Mouse (Mus musculus) heart, postnatal 10 days (tissue): ENCODE measurements around the gene Vps25. TPM values are rescaled to one million over a fixed set of nuclear protein-coding genes. Genes with fewer than 3 reads are reported as not detected.
A peak's percentile ranks its signal among the peaks of the same experiment; 100 is the strongest.

Source experiments
- DNase-seq, 2 experiments: peaks; one replicate each; pipeline ENCODE4 v3.0.0; 2021
- intact Hi-C: fragments of 180-260 bp; cut with DNase I; formaldehyde crosslinking; loops from one replicate; pipeline ENCODE4 v1.15.1; 2025
- total RNA-seq, 2 experiments: library from RNA; stranded (reverse); gene quantifications; 2 replicates each; pipeline ENCODE4 v1.2.3; 2021

Gene Vps25
- total RNA-seq, 2 experiments from 2014 or later = 97.5 to 111 TPM

GRCm38 (mm10) chr11:101269577-101270116 is 16.1 kb downstream of the Vps25 start:
- intact Hi-C loops = no loop called here
- no peak for DNase-seq

GRCm38 (mm10) chr11:101272446-101272845 is 18.9 kb downstream of the Vps25 start:
- intact Hi-C loops = no loop called here
- no peak for DNase-seq

- no peak for DNase-seq
- intact Hi-C loops = no loop called here
Measured at GRCm38 (mm10) chr11:101275309-101275708, 21.8 kb downstream of the Vps25 start.

- intact Hi-C loops = no loop called here
- no peak for DNase-seq
Measured at GRCm38 (mm10) chr11:101276319-101277070, 23.0 kb downstream of the Vps25 start.

- no peak for DNase-seq
- intact Hi-C loops = loop anchor here (2.0 kb wide), 1 partner anchor 25 kb away; the partner anchor contains the start of gene Vps25
Measured at GRCm38 (mm10) chr11:101277381-101278222, 24.1 kb downstream of the Vps25 start.

GRCm38 (mm10) chr11:101278223-101279192 is 25.0 kb downstream of the Vps25 start, which contains the start of the genes Cntd1 and Coa3:
Cntd1 (plus strand) TSS chr11:101279012.
Coa3 (minus strand) TSS chr11:101279114.
- peak; percentile 90 to 92 for DNase-seq
- intact Hi-C loops = loop anchor here (2.0 kb wide), 1 partner anchor 26 kb away; the partner anchor contains the start of gene Vps25

GRCm38 (mm10) chr11:101279193-101279569 is 25.7 kb downstream of the Vps25 start:
- intact Hi-C loops = loop anchor here (2.0 kb wide), 1 partner anchor 26 kb away; the partner anchor contains the start of gene Vps25
- DNase-seq = no peak

GRCm38 (mm10) chr11:101280837-101281236 is 27.3 kb downstream of the Vps25 start:
- intact Hi-C loops = no loop called here
- no peak for DNase-seq

- intact Hi-C loops = no loop called here
- DNase-seq = no peak
Measured at GRCm38 (mm10) chr11:101282896-101283295, 29.4 kb downstream of the Vps25 start.

GRCm38 (mm10) chr11:101283805-101284204 is 30.3 kb downstream of the Vps25 start:
- intact Hi-C loops = no loop called here
- no peak for DNase-seq

- intact Hi-C loops = no loop called here
- no peak for DNase-seq
Measured at GRCm38 (mm10) chr11:101287306-101287705, 33.8 kb downstream of the Vps25 start.

GRCm38 (mm10) chr11:101291231-101291630 is 37.7 kb downstream of the Vps25 start:
- intact Hi-C loops = no loop called here
- DNase-seq = no peak

GRCm38 (mm10) chr11:101295191-101295590 is 41.7 kb downstream of the Vps25 start:
- intact Hi-C loops = no loop called here

GRCm38 (mm10) chr11:101300881-101301280 is 47.4 kb downstream of the Vps25 start:
- intact Hi-C loops = loop anchor here (10.0 kb wide), 1 partner anchor 206 kb away; the partner anchor contains the start of gene Psmc3ip

More at GRCm38 (mm10) chr11:101295191-101295590, 41.7 kb downstream of the Vps25 start:
- no peak for DNase-seq

GRCm38 (mm10) chr11:101301299-101302003 is 47.9 kb downstream of the Vps25 start:
- intact Hi-C loops = loop anchor here (1.0 to 10.0 kb wide), 3 partner anchors 49 to 207 kb away; partner anchors contain the start of genes Psmc3ip and Vps25
- DNase-seq = no peak

More at GRCm38 (mm10) chr11:101300881-101301280, 47.4 kb downstream of the Vps25 start:
- DNase-seq = no peak

- intact Hi-C loops = loop anchor here (1.0 to 10.0 kb wide), 3 partner anchors 49 to 207 kb away; partner anchors contain the start of genes Psmc3ip and Vps25
Measured at GRCm38 (mm10) chr11:101302004-101302798, 48.7 kb downstream of the Vps25 start, which contains the start of gene Becn1. Becn1 (minus strand) TSS chr11:101302286.

GRCm38 (mm10) chr11:101307744-101308143 is 54.2 kb downstream of the Vps25 start:
- DNase-seq = no peak
- intact Hi-C loops = loop anchor here (10.0 kb wide), 1 partner anchor 213 kb away; the partner anchor contains the start of gene Psmc3ip

More at GRCm38 (mm10) chr11:101302004-101302798, 48.7 kb downstream of the Vps25 start, which contains the start of gene Becn1:
- DNase-seq = peak; percentile 96 to 99
